Mouse (Mus musculus) kidney, postnatal 14 days (tissue): Measurements from ENCODE around the gene Cyb5b.
"Not testable (repeated sequence)": the region's sequence is repeated elsewhere in the genome, so short reads cannot be mapped to it uniquely, and the experiment has no call there.

ENCODE experiments used
- DNase-seq: peaks from one replicate; pipeline ENCODE4 v3.0.0; 2022; ENCODE audit warnings: mixed read lengths

The Cyb5b gene

GRCm38 (mm10) chr8:107181122-107181521 is 30.7 kb downstream of the Cyb5b start:
- DNase-seq = no peak

DNA sequence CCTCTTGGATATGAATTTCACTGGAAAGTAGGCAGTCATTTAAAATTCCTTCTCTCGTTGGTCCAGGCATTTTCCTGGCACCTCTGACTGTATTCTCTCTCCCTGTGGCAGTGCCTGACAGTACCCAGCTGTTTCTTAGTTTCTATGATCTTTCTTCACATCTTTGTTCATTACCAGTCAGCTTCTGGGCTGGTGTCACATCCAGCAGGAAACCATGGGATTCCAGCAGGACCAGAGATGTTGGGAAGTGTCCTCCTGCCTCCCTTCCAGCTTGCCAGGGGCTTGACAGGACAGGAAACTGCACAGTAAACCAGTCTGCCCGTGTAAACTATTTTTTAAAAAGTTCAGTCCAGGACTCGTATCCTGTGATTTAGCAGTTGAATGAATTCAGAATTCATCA is 34.6 kb downstream of the Cyb5b start:
- peak; percentile 53 for DNase-seq

GRCm38 (mm10) chr8:107186659-107187390 is 36.4 kb downstream of the Cyb5b start:
- DNase-seq = no peak

DNA sequence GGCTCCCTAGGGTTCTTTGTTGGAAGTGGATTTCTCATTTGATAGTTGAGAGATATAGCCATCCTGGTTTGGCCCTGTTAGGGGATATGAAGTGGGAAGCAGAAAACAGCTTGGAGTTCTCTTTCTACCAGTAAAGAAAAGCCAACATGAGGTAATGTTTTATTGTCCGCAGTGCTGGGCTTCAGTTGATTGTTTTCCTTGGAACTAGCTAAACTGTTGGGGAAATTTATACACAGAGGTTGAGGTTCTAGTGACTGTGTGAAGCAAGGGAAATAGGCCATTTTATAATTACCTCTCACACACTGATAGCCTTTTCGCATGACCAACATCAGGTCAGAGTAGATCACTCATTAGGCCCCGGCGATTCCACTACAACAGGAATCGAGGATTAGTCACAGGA is 37.2 kb downstream of the Cyb5b start:
- no peak for DNase-seq

GRCm38 (mm10) chr8:107192631-107193030 is 42.2 kb downstream of the Cyb5b start:
- DNase-seq = no peak

GRCm38 (mm10) chr8:107193331-107193730 is 42.9 kb downstream of the Cyb5b start:
- DNase-seq = no peak

GRCm38 (mm10) chr8:107194786-107195451 is 44.5 kb downstream of the Cyb5b start:
- DNase-seq = no peak

- DNase-seq = peak; percentile 44
Observed at GRCm38 (mm10) chr8:107197901-107198826, 47.7 kb downstream of the Cyb5b start.

GRCm38 (mm10) chr8:107205164-107205563 is 54.7 kb downstream of the Cyb5b start:
- no peak for DNase-seq

GRCm38 (mm10) chr8:107205701-107206561 is 55.5 kb downstream of the Cyb5b start:
- DNase-seq = peak; percentile 89

DNA sequence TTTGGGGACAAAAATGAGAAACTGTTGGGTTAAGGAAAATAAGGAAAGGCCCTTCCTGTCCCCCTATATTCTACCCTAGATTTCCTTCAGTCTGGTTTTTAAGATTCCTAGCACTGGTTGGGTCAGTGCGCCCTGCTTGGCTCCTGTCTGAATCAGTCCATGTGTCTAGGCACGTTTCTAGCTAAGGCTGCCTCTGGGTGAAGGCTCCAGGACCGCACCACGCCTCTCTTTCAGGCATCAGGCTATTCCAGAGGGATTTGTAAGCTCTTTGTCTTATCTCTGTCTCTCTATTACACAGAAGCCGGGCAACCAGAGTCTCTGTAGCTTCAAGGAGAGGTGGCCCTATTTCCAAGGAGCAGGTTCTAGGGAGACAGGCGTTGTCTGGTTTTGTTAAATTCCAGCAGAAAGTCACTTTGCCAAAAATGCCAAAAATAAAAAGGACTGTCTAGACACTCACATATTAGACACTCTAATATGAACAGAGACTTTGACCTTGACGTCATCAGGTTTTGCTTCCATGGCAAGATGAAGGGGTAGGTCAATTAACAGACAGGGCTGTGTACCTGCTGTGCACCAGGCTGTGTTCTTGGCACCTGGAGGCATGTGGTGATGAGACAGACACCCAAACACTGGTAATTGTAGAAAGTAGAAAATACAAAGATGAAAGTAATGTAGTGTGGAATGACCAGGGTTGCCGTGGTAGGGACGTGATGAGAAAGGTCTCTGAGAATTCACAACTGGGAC is 56.5 kb downstream of the Cyb5b start:
- no peak for DNase-seq

- DNase-seq = no peak
Observed at GRCm38 (mm10) chr8:107209185-107209584, 58.7 kb downstream of the Cyb5b start.

DNA sequence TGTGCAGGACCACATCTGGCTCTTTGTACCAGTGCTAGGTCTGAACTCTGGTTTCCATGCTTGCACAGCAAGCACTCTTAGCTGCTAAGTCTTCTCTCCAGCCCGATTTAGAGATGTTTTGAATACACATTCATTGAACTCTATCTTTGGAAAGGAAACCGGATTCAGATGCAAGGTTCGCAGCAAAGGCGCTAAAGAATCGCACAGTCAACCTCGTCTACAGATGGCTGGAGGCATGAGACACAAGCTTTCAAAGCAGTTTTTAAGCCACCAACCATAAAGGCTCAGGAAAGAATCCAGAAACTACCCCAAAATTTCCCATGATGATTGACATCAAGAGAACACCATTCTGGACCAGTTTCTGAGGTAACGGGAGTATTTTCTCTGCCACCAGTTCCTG is 61.6 kb downstream of the Cyb5b start:
- DNase-seq = no peak

DNA sequence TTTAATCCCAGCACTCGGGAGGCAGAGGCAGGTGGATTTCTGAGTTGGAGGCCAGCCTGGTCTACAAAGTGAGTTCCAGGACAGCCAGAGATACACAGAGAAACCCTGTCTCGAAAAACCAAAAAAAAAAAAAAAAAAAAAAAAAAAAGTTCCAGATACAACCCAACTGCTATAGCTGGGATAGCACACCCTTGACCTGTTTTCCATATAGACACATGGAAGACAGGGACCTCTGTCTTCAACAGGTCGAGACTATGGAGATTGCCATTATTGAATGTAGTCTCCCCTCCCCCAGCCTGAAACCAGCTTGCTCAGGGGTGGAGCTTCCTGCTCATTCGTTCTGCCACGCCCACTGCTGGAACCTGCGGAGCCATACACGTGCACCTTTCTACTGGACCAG is 66.8 kb downstream of the Cyb5b start:
- not testable (repeated sequence) for DNase-seq

DNA sequence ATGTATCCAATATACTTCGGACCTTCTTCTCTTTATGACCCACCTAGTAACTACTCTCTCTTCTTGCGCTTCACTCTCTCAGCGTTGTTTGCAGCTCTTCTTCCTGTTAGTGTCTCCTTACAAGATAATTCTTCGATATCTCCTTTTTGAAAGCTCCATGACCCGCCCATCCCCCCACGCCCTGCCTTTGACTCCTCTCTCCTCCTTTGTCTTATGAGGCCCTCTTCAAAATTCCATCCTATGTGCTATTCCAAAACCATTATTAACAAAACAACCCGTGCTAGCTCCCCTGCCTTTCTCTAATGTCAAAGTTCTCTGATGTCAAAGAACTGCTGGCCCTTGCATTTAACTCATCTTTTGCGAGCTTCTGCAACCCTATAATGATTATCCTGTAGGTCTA is 67.7 kb downstream of the Cyb5b start:
- no peak for DNase-seq

DNA sequence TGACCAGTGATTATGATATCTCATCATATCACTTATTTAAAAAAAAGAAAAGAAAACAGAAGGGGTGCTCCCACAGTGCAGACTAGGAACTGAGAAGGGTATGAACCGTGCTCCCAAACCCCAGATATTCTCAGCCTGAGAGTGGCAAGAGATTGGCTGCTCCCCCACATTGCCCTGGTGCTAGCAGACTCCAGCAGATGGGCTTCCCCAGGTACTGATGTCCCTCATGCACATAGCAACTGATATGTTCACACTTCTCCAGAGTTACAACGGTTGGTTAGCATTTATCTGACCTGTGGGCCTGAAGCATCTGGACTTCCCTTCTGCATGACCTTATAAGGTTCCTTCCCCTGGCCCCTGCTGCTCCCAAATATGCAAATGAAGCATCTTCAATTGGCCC is 68.6 kb downstream of the Cyb5b start:
- DNase-seq = no peak

DNA sequence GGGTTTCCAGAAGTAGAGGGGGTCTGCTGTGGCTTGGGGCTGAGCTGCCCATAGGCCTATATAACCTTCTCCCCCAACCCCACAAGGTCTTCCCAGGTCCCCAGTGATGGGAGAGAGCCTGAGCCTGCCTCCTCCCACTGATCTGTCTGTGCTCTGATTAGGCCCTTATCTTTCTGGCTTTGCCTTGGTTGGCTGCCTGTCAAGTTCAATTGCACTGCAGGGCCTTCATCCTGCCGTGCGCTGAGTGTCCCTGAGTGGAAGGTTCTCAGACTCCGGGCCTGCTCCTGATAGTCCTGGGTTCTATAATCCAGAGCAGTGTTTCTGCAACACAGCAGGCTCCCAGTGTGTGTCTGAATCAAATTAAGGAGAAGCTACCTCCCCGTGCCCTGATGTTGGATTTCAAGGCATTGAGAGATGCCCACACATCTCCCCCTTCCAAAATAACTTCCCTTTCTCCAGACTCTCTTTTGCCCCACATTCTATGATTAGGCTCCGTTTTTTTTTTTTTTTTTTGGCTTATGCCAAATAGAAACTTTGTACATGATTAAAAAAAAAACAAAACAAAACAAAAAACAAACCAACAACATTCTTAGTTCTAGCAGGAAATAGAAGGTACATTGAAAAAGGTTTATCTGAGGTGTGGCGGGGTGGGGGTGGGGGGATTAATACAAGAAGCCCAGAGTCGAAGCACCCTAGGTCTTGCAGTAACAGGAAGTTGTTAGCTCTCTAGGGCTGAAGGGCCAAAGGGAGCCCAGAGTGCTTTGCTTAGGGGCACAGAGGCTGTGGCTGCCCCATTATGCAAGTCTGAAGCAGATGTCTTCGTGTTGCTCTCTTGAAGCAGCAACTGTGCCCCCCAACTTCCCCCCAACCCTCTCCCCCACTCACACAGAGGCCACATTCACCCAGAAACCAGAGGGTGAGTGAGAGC is 71.7 kb downstream of the Cyb5b start:
- no peak for DNase-seq

GRCm38 (mm10) chr8:107226183-107226582 is 75.7 kb downstream of the Cyb5b start:
- DNase-seq = peak; percentile 71

DNA sequence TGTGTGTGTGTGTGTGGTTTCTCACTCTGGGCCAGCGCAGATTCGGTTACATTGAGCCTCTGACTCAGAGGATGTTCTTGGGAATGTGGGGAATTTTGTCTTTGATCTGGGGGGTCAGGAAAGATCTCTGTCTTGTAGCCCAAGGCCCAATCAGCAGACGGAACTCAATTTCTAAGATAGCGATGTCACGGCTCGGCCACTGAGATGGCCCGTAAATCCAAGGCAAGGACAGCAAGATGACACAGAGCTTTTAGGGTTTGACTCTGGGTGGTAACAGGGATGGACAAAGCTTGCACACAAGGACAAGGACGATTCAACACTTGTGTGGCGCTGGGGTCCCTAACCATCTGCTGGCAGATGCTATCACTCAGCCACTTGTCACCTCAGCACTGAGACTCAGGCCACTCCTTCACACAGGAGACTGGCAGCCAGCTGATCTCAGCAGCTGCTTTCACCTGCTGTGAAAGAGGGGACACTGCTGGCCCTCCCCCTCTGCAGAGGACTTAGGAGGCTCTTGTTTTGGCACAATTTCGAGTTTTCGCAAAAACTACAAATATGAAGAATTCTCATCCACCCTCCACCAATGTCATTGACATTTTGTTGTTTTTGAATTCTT is 76.7 kb downstream of the Cyb5b start:
- DNase-seq = peak; percentile 28

DNA sequence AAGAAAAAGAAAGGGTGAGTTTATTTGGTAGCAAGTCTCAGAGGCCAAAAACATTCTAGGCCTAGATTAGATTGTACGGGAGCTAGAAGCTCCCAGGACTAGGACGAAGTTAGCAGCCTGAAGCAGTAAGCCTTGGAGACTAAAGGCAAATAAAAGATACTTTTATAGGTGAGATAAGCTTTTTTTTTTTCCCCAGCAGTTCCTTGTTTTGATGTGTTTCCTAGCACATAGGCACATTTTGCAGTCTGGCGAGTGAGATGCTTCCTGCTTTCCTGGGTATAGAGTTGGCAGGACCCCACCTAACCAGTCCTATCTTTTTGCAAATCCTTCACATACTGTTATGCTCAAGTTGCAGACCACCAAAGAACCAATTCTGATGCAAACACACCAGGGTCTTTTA is 82.8 kb downstream of the Cyb5b start:
- DNase-seq = no peak
